Mouse (Mus musculus): Measurements from ENCODE around the gene Gstz1. TPM values are rescaled to one million over a fixed set of nuclear protein-coding genes. Genes with fewer than 3 reads are reported as not detected.
"Not testable (repeated sequence)": the region's sequence is repeated elsewhere in the genome, so short reads cannot be mapped to it uniquely, and the experiment has no call there.

Gstz1 gene
- polyA plus RNA-seq, 1 experiment from 2014 or later, result 31.4 TPM

GRCm38 (mm10) chr12:87199973-87200586, 53.1 kb downstream of the Gstz1 start, which contains the start of gene Tmed8:
Gene Tmed8 (minus strand): TSS chr12:87200454.
- ATAC-seq (ENCODE audit: insufficient number of reproducible peaks, low FRiP score), result peak; percentile 91
- no peaks in the 10 kb centered on the region for H3K9me3 ChIP-seq (replicated peaks)
- no peaks in the 10 kb centered on the region for H3K36me3 ChIP-seq
- peak within 1 kb of the TSS; percentile 6; the same call in 1 of the 2 replicates for H3K27ac ChIP-seq (ENCODE audit: poor library complexity, severe bottlenecking)
- peak within 1 kb of the TSS; percentile 84 for H3K9ac ChIP-seq
- H3K4me1 ChIP-seq (replicated peaks), result peaks cover 5% of the 10 kb centered on the region; the same call in 1 of the 2 replicates
- under 1% methylated on average over 67 of the region's 70 CpGs for WGBS
- peak within 1 kb of the TSS; percentile 86 for H3K4me2 ChIP-seq
- peak within 1 kb of the TSS; percentile 68 for H3K4me3 ChIP-seq
- H3K27me3 ChIP-seq (replicated peaks), result no peaks in the 10 kb centered on the region

GRCm38 (mm10) chr12:87201694-87202093, 54.7 kb downstream of the Gstz1 start:
- no peaks in the 10 kb centered on the region for H3K36me3 ChIP-seq
- H3K27me3 ChIP-seq (replicated peaks), result no peaks in the 10 kb centered on the region
- H3K27ac ChIP-seq (ENCODE audit: poor library complexity, severe bottlenecking), result no peak overlapping the region
- peaks cover 5% of the 10 kb centered on the region; the same call in 1 of the 2 replicates for H3K4me1 ChIP-seq (replicated peaks)
- H3K9me3 ChIP-seq (replicated peaks), result no peaks in the 10 kb centered on the region
- H3K9ac ChIP-seq, result no peak overlapping the region
- H3K4me2 ChIP-seq, result no peak overlapping the region
- 62% methylated on average over 5 of the region's 5 CpGs for WGBS
- H3K4me3 ChIP-seq, result no peak overlapping the region
- ATAC-seq (ENCODE audit: insufficient number of reproducible peaks, low FRiP score), result no peak

GRCm38 (mm10) chr12:87205789-87206188, 58.8 kb downstream of the Gstz1 start:
- H3K9me3 ChIP-seq (replicated peaks); H3K36me3 ChIP-seq; H3K4me1 ChIP-seq (replicated peaks); H3K9ac ChIP-seq; H3K4me2 ChIP-seq; H3K27me3 ChIP-seq (replicated peaks); H3K27ac ChIP-seq (ENCODE audit: poor library complexity, severe bottlenecking); H3K4me3 ChIP-seq; ATAC-seq (ENCODE audit: insufficient number of reproducible peaks, low FRiP score): not testable (repeated sequence)
- 85% methylated on average over 5 of the region's 5 CpGs for WGBS

DNA sequence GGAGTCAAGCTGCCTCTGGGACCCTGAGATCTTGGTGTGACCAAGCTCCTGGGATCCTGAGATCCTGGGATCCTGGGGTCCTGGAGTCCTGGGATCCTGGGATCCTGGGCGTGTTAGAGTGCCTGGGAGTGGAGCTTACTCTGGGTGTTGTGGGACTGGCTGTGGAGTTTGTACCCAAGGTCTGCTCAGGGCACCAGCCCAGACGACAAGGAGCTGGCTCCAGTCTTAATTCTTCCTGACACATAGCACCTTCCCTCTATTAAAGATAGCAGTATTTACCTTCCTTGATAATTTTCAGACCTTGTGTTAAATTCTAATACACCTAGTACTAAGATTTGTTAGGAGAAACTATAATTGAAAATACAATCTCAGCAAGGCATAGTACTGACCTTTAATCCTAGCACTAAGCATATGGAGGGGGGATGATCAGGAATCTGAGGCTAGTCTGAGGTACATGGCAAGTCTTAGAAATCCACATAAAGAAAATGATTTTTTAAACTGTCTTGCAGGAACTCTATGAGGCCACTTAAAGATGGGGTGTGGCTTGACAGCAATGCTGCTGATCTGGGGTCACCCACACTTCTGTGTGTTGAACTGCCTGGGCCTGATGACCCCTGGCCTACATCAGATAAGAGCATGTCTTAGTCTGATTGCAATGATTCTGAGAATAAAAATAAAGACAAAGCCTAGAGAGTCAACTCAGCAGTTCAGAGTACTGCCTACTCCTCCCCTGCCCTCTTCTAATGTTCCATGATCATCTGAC, 66.1 kb downstream of the Gstz1 start:
- ATAC-seq (ENCODE audit: insufficient number of reproducible peaks, low FRiP score), result no peak
- no peak overlapping the region for H3K9ac ChIP-seq
- no peaks in the 10 kb centered on the region for H3K4me1 ChIP-seq (replicated peaks)
- H3K9me3 ChIP-seq (replicated peaks), result no peaks in the 10 kb centered on the region
- no peaks in the 10 kb centered on the region for H3K27me3 ChIP-seq (replicated peaks)
- no peak overlapping the region for H3K4me2 ChIP-seq
- H3K36me3 ChIP-seq, result no peaks in the 10 kb centered on the region
- no peak overlapping the region for H3K4me3 ChIP-seq
- 42% methylated on average over 2 of the region's 2 CpGs for WGBS
- no peak overlapping the region for H3K27ac ChIP-seq (ENCODE audit: poor library complexity, severe bottlenecking)

Other genes with a start within 250 kb of the Gstz1 start
- gene Cipc, start 200.1 kb upstream of the Gstz1 start, polyA plus RNA-seq (2016; fragmentation: Nextera tagmentation; extraction: Ambion mirVana), result 28.9 and 29.3 TPM in 2 replicates
- gene Zdhhc22, start 156.7 kb upstream of the Gstz1 start, polyA plus RNA-seq (2016; fragmentation: Nextera tagmentation; extraction: Ambion mirVana), result not detected in 2 replicates
- not detected in 2 replicates for gene Tmem63c, start 125.8 kb upstream of the Gstz1 start, polyA plus RNA-seq (2016; fragmentation: Nextera tagmentation; extraction: Ambion mirVana)
- gene Ngb, start 44.6 kb upstream of the Gstz1 start, polyA plus RNA-seq (2016; fragmentation: Nextera tagmentation; extraction: Ambion mirVana), result 0.57 TPM in 1 of 2 replicates, not detected in the other
- 15.4 and 16.0 TPM in 2 replicates for gene Pomt2, start 803 bp downstream of the Gstz1 start, polyA plus RNA-seq (2016; fragmentation: Nextera tagmentation; extraction: Ambion mirVana)
- gene Samd15, start 52.6 kb downstream of the Gstz1 start, polyA plus RNA-seq (2016; fragmentation: Nextera tagmentation; extraction: Ambion mirVana), result 0.91 and 1.3 TPM in 2 replicates
- gene Tmed8, start 53.3 kb downstream of the Gstz1 start, polyA plus RNA-seq (2016; fragmentation: Nextera tagmentation; extraction: Ambion mirVana), result 3.4 and 3.7 TPM in 2 replicates
- 0.42 and 1.5 TPM in 2 replicates for gene Noxred1, start 91.6 kb downstream of the Gstz1 start, polyA plus RNA-seq (2016; fragmentation: Nextera tagmentation; extraction: Ambion mirVana)
- 29.6 and 31.8 TPM in 2 replicates for gene Vipas39, start 119.1 kb downstream of the Gstz1 start, polyA plus RNA-seq (2016; fragmentation: Nextera tagmentation; extraction: Ambion mirVana)
- gene Ahsa1, start 119.3 kb downstream of the Gstz1 start, polyA plus RNA-seq (2016; fragmentation: Nextera tagmentation; extraction: Ambion mirVana), result 190 and 196 TPM in 2 replicates
- 0.92 and 1.1 TPM in 2 replicates for gene Ism2, start 152.5 kb downstream of the Gstz1 start, polyA plus RNA-seq (2016; fragmentation: Nextera tagmentation; extraction: Ambion mirVana)
- 73.3 and 76.4 TPM in 2 replicates for gene Sptlc2, start 241.2 kb downstream of the Gstz1 start, polyA plus RNA-seq (2016; fragmentation: Nextera tagmentation; extraction: Ambion mirVana)

Data from heart, embryonic 12.5 days (tissue).